Mouse (Mus musculus) cerebellum, postnatal 36 days (tissue): ENCODE measurements at regions not wholly inside any gene's neighbourhood (a gene's known extent, or its start where the extent isn't known, plus 50 kb on each side); places are given as distances from the start of the nearest gene placed in this dataset.

Experiments used
- DNase-seq, 2 experiments: peaks; one replicate each; pipeline ENCODE4 v3.0.0; 2021 to 2022; ENCODE audit warnings: mixed read lengths in 2 of 2

GRCm38 (mm10) chr9:27702140-27702539, 88.4 kb upstream of the Opcml start:
- no peak for DNase-seq

GRCm38 (mm10) chr9:27704001-27704400, 86.6 kb upstream of the Opcml start:
- no peak for DNase-seq

GRCm38 (mm10) chr9:27723840-27724408, 66.7 kb upstream of the Opcml start:
- DNase-seq = no peak

- peak; percentile 12 to 13 for DNase-seq
Observed at GRCm38 (mm10) chr9:27724576-27724975, 66.0 kb upstream of the Opcml start.

GRCm38 (mm10) chr9:27728652-27729557, 61.7 kb upstream of the Opcml start:
- peak in 1 of 2 experiments; percentile 6 for DNase-seq

GRCm38 (mm10) chr9:27729558-27729889, 61.1 kb upstream of the Opcml start:
- DNase-seq = no peak

- peak in 1 of 2 experiments; percentile 10 for DNase-seq
Observed at GRCm38 (mm10) chr9:27739287-27739686, 51.3 kb upstream of the Opcml start.
